Mouse (Mus musculus): ENCODE measurements at regions not wholly inside any gene's neighbourhood (a gene's known extent, or its start where the extent isn't known, plus 50 kb on each side); places are given as distances from the start of the nearest gene placed in this dataset.

DNA sequence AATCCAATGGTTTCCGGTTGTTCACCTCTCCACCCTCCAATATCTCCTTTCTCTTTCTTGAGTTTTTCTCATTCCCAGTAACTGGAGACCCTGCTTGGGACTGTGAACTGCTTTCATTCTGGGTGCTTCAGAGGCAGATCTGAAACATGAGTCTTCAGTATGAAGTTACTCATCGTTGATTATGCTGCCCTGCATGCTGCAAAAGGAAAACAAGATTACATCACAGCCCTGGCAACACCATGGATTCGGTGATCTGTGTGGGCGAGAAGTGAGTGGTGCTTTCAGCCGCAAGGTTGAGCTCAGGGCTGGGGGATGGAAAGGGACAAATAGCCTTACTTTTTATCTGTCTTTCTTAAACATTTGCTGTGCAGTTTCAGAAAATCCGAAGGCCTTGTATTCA, 164.8 kb upstream of the Dpt start:
- TF ChIP-seq CTCF (IDR thresholded peaks at IDR 0.05; ENCODE audit: control insufficient read depth, insufficient read depth, insufficient replicate concordance, low read depth, low read length) (no peak), POLR2A (IDR thresholded peaks at IDR 0.05; ENCODE audit: control insufficient read depth, low read depth, low read length) (no peak)

Data from testis, adult 2 months (tissue).